Mouse (Mus musculus) neural tube, embryonic 15.5 days (tissue): Measurements from ENCODE around the gene Ube4b. TPM values are rescaled to one million over a fixed set of nuclear protein-coding genes. Genes with fewer than 3 reads are reported as not detected.

Experiments
- ATAC-seq: fragments of 200-750 bp; cut with Nextera tagmentation; 2 replicates; pipeline ENCODE4 v1.8.0; 2017; ENCODE audit warnings: mild to moderate bottlenecking, moderate TSS enrichment, moderate library complexity; ENCODE audit not compliant: low FRiP score
- H3K27ac ChIP-seq: fragments of 300-500 bp; sonication (generic); replicated peaks from 2 replicates; pipeline ENCODE4 v1.5.1; 2015; ENCODE audit warnings: mild to moderate bottlenecking, inconsistent platforms
- H3K27me3 ChIP-seq: fragments of 300-500 bp; sonication (generic); replicated peaks from 2 replicates; pipeline ENCODE4 v1.6.1; 2015; ENCODE audit warnings: inconsistent platforms
- H3K36me3 ChIP-seq: fragments of 300-500 bp; sonication (generic); 2 replicates; pipeline ENCODE4 v1.6.1; 2015; ENCODE audit warnings: inconsistent platforms
- H3K4me1 ChIP-seq: fragments of 300-500 bp; sonication (generic); 2 replicates; pipeline ENCODE4 v1.6.1; 2015; ENCODE audit warnings: inconsistent platforms
- H3K4me2 ChIP-seq: fragments of 300-500 bp; sonication (generic); 2 replicates; pipeline ENCODE4 v1.6.1; 2015; ENCODE audit warnings: inconsistent platforms, mild to moderate bottlenecking, moderate library complexity
- H3K4me3 ChIP-seq: fragments of 300-500 bp; sonication (generic); replicated peaks from 2 replicates; pipeline ENCODE4 v1.5.1; 2015; ENCODE audit warnings: mild to moderate bottlenecking, inconsistent platforms
- H3K9ac ChIP-seq: fragments of 300-500 bp; sonication (generic); replicated peaks from 2 replicates; pipeline ENCODE4 v1.6.1; 2015; ENCODE audit warnings: mild to moderate bottlenecking, inconsistent platforms
- H3K9me3 ChIP-seq: fragments of 300-500 bp; sonication (generic); replicated peaks from 2 replicates; pipeline ENCODE4 v1.6.1; 2016; ENCODE audit warnings: inconsistent platforms
- WGBS: fragments of 180-500 bp; shearing (Covaris S2); methylation state at CpG from one replicate; pipeline ENCODE4 v1.1.7; 2015; ENCODE audit warnings: mixed read lengths; 5-methylcytosine and 5-hydroxymethylcytosine counted together
- polyA plus RNA-seq: library from polyadenylated mRNA; unstranded; fragments of >200 nt; fragmentation: Nextera tagmentation; extraction: Ambion mirVana; gene quantifications from 2 replicates; pipeline ENCODE4 v1.2.1, GENCODE M21; 2015

Gene Ube4b
- polyA plus RNA-seq, 1 experiment from 2014 or later: 54.5 TPM

DNA sequence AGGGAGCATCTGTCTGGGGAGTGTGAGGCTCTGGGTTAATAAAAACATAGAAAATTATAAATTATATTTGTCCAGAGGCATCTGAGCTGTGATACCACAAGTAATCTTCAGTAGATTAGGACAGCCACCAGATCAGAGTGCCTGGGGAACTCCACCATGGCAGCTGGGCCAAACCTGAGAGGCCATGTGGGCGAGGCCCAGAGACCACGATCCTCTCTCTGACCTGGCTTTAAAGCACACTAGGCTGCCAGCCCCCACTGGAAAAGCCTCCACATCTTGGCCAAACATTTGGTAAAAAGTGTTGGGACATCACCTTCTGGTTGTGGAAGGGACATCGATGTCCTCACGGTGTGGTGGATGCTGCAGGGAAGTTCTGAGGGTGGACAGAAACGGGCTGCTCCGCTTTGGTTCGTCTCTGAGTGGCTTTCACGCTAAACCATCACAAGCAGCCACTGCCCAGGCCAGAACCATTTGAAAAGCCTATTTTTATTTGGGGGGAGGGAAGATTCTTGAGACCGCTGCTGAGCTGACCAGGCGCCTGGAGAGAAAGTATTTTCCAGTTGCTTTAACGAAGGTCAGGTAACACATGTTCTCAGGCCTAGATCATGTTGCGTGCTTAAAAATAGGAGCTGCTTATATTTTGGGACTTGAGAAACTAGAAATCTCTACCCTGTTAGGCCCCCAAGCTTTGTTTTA lies 112.8 kb downstream of the Ube4b start:
- H3K4me3 ChIP-seq: no peak overlapping the region
- no peaks in the 10 kb centered on the region for H3K36me3 ChIP-seq
- no peak overlapping the region for H3K9ac ChIP-seq
- H3K4me1 ChIP-seq: peaks cover 19% of the 10 kb centered on the region
- ATAC-seq: no peak
- no peaks in the 10 kb centered on the region for H3K9me3 ChIP-seq
- no peak overlapping the region for H3K4me2 ChIP-seq
- no peaks in the 10 kb centered on the region for H3K27me3 ChIP-seq
- 91% methylated on average over 12 of the region's 12 CpGs for WGBS
- H3K27ac ChIP-seq: no peak overlapping the region

DNA sequence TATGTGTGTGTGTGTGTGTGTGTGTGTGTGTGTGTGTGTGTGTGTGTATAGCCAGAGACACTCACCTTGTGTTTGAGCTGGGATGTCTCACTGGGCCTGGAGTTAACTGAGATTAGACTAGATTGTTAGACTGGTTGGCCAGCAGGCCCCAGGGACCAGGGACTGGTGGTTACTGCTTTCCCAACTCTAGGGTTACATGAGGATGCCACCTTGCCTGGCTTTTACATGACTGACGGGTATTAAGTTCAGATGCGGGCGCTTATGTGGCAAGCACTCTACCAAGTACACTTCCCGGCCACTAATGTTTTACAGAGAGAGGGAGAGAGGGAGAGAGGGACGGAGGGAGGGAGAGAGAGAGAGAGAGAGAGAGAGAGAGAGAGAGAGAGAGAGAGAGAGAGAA lies 114.6 kb downstream of the Ube4b start:
- Histone ChIP-seq H3K9ac (no peak overlapping the region), H3K27me3 (no peaks in the 10 kb centered on the region), H3K4me1 (peaks cover 16% of the 10 kb centered on the region), H3K9me3 (no peaks in the 10 kb centered on the region), H3K4me2 (no peak overlapping the region), H3K27ac (no peak overlapping the region), H3K36me3 (no peaks in the 10 kb centered on the region), H3K4me3 (no peak overlapping the region)
- ATAC-seq: no peak
- WGBS: 90% methylated on average over 5 of the region's 5 CpGs

DNA sequence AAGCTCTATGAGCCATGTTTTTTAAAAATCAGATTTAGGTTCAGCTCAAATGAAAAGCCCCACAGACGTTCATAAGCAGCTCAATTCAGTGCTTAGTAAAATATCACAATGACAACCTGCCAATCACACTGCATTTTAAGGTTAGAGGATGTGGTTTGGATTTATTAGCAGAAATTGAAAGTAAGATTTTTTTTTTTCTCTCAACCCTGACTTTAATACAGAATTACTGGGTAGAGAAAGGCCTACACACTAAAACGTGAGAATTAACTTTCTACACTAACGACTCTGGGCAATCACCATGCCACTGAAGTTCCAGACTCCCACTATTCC lies 118.1 kb downstream of the Ube4b start:
- H3K9ac ChIP-seq: peak overlapping the region; percentile 83
- WGBS: 16% methylated on average over 3 of the region's 3 CpGs

DNA sequence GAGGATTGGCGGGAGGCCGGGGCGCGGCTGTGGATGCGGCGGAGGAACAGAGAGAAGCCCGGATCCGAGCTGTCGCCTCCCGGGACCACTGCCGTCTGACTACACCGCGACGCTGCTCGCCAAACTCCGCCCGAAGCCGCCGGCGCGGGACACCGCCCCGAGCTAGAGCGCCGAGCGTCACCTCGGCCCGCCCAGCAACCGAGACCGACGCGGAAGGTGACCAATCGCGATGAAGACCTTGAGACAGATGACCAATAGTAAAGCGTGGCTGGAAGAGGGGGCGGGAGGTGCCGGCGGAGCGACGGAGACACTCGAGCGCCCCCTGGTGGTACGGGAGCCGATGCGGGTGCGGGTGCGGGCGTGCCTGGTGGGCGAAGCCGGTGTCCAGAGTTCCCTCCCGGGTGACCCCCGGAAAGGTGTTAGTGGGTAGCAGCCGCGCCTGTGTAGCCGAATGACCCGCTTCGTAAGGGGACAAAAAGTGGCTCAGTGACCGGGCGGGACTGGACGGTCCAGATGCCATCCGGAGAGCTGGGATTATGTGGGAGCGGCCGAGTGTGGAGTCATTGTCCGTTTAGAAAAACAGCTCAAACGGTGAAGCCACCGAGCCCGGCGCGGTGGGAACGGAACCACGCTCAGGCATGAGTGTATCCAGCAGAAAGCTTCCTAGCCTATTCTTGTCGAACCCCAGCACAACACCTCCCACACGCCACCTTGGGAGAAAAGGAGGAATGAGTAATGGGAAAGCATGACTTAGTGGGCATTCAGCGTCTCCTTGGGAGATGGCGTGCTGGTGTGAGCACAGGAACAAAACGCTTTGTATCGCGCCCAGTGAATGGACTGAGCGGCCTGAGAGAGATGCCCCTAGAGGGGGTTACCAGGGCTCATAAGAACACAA lies 118.7 kb downstream of the Ube4b start, which contains the start of gene Kif1b:
Gene Kif1b, minus strand, starts transcription at position 98 of the 895 bp plus-strand sequence.
- no peaks in the 10 kb centered on the region for H3K27me3 ChIP-seq
- peak within 1 kb of the TSS; percentile 72 for H3K4me2 ChIP-seq
- peaks cover 46% of the 10 kb centered on the region for H3K4me1 ChIP-seq
- ATAC-seq: peak; percentile 97
- no peaks in the 10 kb centered on the region for H3K36me3 ChIP-seq
- no peaks in the 10 kb centered on the region for H3K9me3 ChIP-seq
- H3K27ac ChIP-seq: peak within 1 kb of the TSS; percentile 98
- peak within 1 kb of the TSS; percentile 99 for H3K9ac ChIP-seq
- under 1% methylated on average over 79 of the region's 79 CpGs for WGBS
- H3K4me3 ChIP-seq: peak within 1 kb of the TSS; percentile 99

More for the DNA sequence above, 118.1 kb downstream of the Ube4b start:
- no peaks in the 10 kb centered on the region for H3K27me3 ChIP-seq
- no peak for ATAC-seq
- H3K4me2 ChIP-seq: peak overlapping the region; percentile 72
- peak overlapping the region; percentile 98 for H3K27ac ChIP-seq
- peak overlapping the region; percentile 99 for H3K4me3 ChIP-seq
- no peaks in the 10 kb centered on the region for H3K36me3 ChIP-seq
- peaks cover 40% of the 10 kb centered on the region for H3K4me1 ChIP-seq
- no peaks in the 10 kb centered on the region for H3K9me3 ChIP-seq

DNA sequence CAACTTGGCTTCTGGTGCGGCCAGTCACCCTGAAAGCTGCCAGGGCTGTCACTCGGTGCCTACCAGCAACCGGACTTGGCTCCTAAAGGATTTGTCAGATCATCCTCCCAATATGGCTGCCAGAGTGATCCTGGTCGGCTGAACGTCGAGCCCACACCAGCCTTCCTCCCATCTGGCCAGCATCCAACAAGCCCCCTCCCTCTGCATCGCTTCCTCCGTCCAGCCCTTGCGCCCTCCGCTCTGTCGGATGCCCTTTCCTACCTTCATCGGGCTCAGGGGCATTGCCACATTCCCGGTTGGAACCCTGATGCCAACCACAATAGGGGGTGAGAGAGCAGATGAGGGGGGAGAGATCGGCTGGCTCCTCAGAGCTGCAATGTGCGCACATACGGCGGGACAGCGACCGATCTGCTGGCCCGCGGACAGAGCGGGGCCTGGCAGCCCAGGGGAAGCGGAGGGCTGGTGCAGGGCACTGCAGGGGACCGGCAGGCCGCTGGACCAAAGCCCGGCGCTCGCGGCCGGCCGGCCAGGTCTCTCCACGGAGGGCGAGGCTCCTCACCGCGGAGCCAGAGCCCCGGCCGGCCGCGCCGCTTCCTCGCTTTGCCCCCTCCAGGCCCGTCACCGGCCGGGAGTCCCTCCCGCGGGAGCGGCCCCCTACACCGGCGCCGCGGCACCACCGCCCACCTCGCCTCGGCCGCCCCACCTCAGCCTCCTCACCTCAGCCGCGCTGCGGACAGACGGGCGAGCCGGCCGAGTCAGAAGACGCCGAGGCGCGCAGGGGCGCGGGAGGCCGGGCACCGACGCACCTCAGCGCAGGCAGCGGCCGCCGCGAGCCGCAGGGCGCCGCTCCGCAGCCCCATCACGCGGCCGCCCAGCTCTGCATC lies 119.6 kb downstream of the Ube4b start:
- Histone ChIP-seq H3K36me3 (no peaks in the 10 kb centered on the region), H3K4me1 (peaks cover 52% of the 10 kb centered on the region), H3K27ac (peak overlapping the region; percentile 98), H3K9ac (peak overlapping the region; percentile 99), H3K4me3 (peak overlapping the region; percentile 99), H3K4me2 (peak overlapping the region; percentile 72), H3K9me3 (no peaks in the 10 kb centered on the region), H3K27me3 (no peaks in the 10 kb centered on the region)
- under 1% methylated on average over 57 of the region's 83 CpGs for WGBS
- peak; percentile 55 for ATAC-seq

DNA sequence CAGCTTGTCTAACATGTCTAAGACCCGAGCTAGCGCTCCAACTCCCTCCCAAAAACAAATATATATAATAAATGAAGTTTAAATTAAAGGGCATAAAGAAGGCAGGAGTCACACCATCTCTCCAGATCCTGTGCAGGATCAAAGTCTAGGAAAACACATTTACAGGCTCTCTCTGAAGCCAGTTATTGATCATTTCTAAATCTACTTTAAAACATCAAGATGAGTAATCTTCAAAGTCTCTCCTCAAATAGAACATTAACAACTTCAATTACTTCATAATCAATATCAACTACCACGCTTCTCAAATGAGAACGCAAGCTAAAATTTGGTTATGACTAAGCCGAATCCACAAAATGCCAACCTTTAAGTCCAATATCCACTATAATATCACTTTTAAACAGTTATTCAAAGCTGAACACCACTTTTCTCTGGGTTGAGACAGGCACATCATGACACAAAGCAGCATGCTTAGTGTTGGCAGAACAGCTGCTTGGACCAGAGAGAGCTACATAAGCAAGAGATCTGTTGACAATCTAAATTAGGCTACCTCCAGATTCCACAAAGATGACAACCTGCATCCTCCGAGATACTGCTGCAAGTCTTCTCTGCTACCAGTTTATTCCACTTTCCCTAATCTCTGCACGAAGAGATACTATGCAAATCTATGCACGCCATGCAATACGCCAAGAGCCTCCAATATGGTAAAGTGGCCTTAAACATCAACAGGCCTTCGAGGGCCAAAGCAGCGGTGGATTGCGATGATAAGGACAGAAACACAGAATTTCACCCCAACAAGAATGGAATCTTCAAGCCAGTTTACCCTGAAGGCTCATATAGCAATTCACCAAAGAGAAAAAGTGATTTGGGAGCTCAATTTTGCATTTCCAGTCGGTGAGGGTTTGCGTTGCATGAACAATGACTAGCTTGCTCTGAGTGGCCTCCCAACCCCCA lies 120.5 kb downstream of the Ube4b start:
- H3K4me1 ChIP-seq: peaks cover 59% of the 10 kb centered on the region
- no peaks in the 10 kb centered on the region for H3K36me3 ChIP-seq
- peak overlapping the region; percentile 72 for H3K4me2 ChIP-seq
- 28% methylated on average over 14 of the region's 14 CpGs for WGBS
- peak overlapping the region; percentile 99 for H3K4me3 ChIP-seq
- H3K9me3 ChIP-seq: no peaks in the 10 kb centered on the region
- peak overlapping the region; percentile 99 for H3K9ac ChIP-seq
- no peaks in the 10 kb centered on the region for H3K27me3 ChIP-seq
- ATAC-seq: no peak
- peak overlapping the region; percentile 98 for H3K27ac ChIP-seq

DNA sequence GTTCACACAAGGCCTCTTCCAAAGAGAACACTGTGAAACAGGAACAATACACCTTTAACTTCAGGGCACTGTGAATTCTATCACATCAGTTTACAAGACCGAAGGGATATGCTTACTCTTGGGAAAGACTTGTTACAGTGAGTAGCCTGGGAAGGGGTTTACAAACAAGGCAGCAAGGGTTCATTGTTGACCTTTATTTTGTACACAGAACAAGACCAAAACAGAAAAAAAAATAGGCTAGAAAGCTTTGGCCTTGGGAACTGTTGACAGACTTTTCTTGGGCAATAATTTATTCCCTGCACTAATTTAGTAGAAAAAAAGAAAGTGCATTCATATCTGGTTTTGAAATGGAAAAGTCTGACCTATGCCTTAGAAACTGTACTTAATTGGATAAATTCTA lies 122.1 kb downstream of the Ube4b start:
- no peak overlapping the region for H3K4me3 ChIP-seq
- ATAC-seq: no peak
- peak overlapping the region; percentile 24 for H3K4me2 ChIP-seq
- H3K9ac ChIP-seq: no peak overlapping the region
- no peaks in the 10 kb centered on the region for H3K9me3 ChIP-seq
- no peak overlapping the region for H3K27ac ChIP-seq
- peaks cover 59% of the 10 kb centered on the region for H3K4me1 ChIP-seq
- WGBS: 61% methylated on average over 1 of the region's 1 CpGs
- no peaks in the 10 kb centered on the region for H3K27me3 ChIP-seq
- no peaks in the 10 kb centered on the region for H3K36me3 ChIP-seq

DNA sequence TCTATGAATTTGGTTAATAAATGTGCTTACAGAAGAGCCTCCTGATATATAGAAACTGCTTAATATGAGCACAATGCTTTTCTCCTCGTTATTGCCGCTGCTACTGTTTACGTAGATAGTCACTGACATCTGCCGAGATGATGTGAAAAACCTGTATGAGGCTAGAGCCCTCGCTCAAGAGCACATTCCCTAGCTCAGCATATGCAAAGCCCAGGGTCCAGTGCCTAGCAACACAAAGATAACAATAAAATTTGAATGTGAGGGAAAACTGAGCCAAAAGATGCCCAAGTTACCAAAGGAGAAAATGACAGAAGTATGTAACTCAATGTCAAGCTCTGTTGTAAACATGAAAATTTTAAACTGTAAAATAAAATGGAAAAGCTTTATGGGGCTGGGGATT lies 123.0 kb downstream of the Ube4b start:
- Histone ChIP-seq H3K4me2 (peak overlapping the region; percentile 24; the same call in 1 of the 2 replicates), H3K36me3 (no peaks in the 10 kb centered on the region), H3K9me3 (no peaks in the 10 kb centered on the region), H3K27ac (no peak overlapping the region), H3K4me3 (no peak overlapping the region), H3K27me3 (no peaks in the 10 kb centered on the region), H3K9ac (no peak overlapping the region), H3K4me1 (peaks cover 53% of the 10 kb centered on the region)
- 23% methylated on average over 5 of the region's 5 CpGs for WGBS
- no peak for ATAC-seq

DNA sequence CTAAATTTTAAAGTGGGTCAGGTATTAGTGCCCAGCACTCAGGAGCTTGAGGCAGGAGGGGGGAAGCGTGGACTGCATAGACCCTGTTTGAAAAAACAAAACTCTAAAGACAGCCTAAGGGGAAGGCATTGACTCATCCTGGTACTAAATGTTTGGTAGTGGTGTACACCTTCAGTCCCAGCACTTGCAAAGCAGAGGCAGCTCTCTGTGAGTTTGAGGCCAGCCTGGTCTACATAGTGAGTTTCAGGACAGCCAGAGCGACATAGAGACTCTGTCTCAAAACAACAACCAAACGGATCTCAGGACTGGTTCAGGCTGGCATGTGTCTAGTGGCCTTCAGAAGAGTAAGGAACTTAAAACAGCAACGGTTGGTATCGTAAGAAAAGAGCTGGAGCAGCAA lies 123.8 kb downstream of the Ube4b start:
- H3K4me1 ChIP-seq: peaks cover 48% of the 10 kb centered on the region
- H3K9ac ChIP-seq: no peak overlapping the region
- peak overlapping the region; percentile 24; the same call in 1 of the 2 replicates for H3K4me2 ChIP-seq
- H3K9me3 ChIP-seq: no peaks in the 10 kb centered on the region
- WGBS: 72% methylated on average over 5 of the region's 5 CpGs
- ATAC-seq: no peak
- H3K36me3 ChIP-seq: no peaks in the 10 kb centered on the region
- no peaks in the 10 kb centered on the region for H3K27me3 ChIP-seq
- 0 out of 2 replicates have a peak overlapping the region, but pooled peaks have one; percentile 4 for H3K27ac ChIP-seq
- no peak overlapping the region for H3K4me3 ChIP-seq

DNA sequence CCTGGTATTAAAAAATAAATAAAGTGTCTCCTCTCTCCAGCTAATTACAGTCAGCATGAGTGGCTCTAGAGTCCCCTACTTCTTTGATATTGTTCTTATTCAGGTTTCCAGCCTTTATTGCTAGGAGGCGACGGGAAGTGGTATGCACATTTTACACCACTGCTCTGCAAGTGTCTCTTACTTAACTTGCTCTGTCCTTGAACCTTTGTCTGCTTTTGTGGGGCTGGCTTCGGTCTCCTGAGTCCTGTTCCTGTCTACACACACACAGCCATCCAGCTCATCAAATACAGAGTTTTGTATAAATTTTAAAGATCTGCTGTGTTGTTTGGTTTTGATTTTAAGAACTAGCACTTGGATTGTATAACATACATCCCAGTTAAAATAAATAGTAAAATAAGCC lies 124.4 kb downstream of the Ube4b start:
- Histone ChIP-seq H3K4me1 (peaks cover 52% of the 10 kb centered on the region), H3K4me3 (no peak overlapping the region), H3K27me3 (no peaks in the 10 kb centered on the region), H3K36me3 (no peaks in the 10 kb centered on the region), H3K4me2 (no peak overlapping the region), H3K9ac (no peak overlapping the region), H3K9me3 (no peaks in the 10 kb centered on the region), H3K27ac (0 out of 2 replicates have a peak overlapping the region, but pooled peaks have one; percentile 51)
- WGBS: 28% methylated on average over 3 of the region's 3 CpGs
- no peak for ATAC-seq
